Mouse (Mus musculus) midbrain, embryonic 14.5 days (tissue): ENCODE measurements around the gene Plppr2. TPM values are rescaled to one million over a fixed set of nuclear protein-coding genes. Genes with fewer than 3 reads are reported as not detected.

Source experiments
- ATAC-seq: fragments of 200-750 bp; cut with Nextera tagmentation; 2 replicates; pipeline ENCODE4 v1.8.0; 2017; ENCODE audit warnings: moderate number of reproducible peaks, moderate library complexity; ENCODE audit not compliant: low FRiP score, low TSS enrichment
- DNase-seq: peaks from one replicate; pipeline ENCODE4 v3.0.0-alpha.2; 2015
- H3K27ac ChIP-seq: fragments of 300-500 bp; sonication (generic); replicated peaks from 2 replicates; pipeline ENCODE4 v1.5.1; 2014; ENCODE audit warnings: mild to moderate bottlenecking, low read depth, low read length, moderate library complexity
- H3K27me3 ChIP-seq: fragments of 300-500 bp; sonication (generic); 2 replicates; pipeline ENCODE4 v1.6.1; 2014; ENCODE audit warnings: low read length, control low read depth, mixed read lengths; ENCODE audit not compliant: control insufficient read depth, insufficient read depth
- H3K36me3 ChIP-seq: fragments of 300-500 bp; sonication (generic); 2 replicates; pipeline ENCODE4 v1.6.1; 2014; ENCODE audit warnings: low read length, control low read depth; ENCODE audit not compliant: control insufficient read depth, insufficient read depth
- H3K4me1 ChIP-seq: fragments of 300-500 bp; sonication (generic); 2 replicates; pipeline ENCODE4 v1.6.1; 2014; ENCODE audit warnings: mild to moderate bottlenecking, antibody characterized with exemption, low read length, control low read depth; ENCODE audit not compliant: control insufficient read depth, insufficient read depth
- H3K4me2 ChIP-seq: fragments of 300-500 bp; sonication (generic); 2 replicates; pipeline ENCODE4 v1.6.1; 2014; ENCODE audit warnings: mild to moderate bottlenecking, low read length, moderate library complexity
- H3K4me3 ChIP-seq: fragments of 300-500 bp; sonication (generic); replicated peaks from 2 replicates; pipeline ENCODE4 v1.5.1; 2014; ENCODE audit warnings: low read depth, low read length
- H3K9ac ChIP-seq: fragments of 300-500 bp; sonication (generic); replicated peaks from 2 replicates; pipeline ENCODE4 v1.6.1; 2014; ENCODE audit warnings: mild to moderate bottlenecking, low read length, moderate library complexity
- H3K9me3 ChIP-seq: fragments of 300-500 bp; sonication (generic); 2 replicates; pipeline ENCODE4 v1.6.1; 2016; ENCODE audit warnings: low read length, control low read depth, mixed read lengths; ENCODE audit not compliant: control insufficient read depth
- WGBS: fragments of 180-500 bp; shearing (Covaris S2); extraction: QIAGEN DNeasy Blood & Tissue Kit; methylation state at CpG from one replicate; pipeline ENCODE4 v1.1.7; 2014; 5-methylcytosine and 5-hydroxymethylcytosine counted together
- polyA plus RNA-seq: library from polyadenylated mRNA; unstranded; fragments of >200 nt; fragmentation: Nextera tagmentation; extraction: Ambion mirVana; gene quantifications from 2 replicates; pipeline ENCODE4 v1.2.1, GENCODE M21; 2014

Plppr2 gene
- polyA plus RNA-seq, 1 experiment from 2014 or later: 91.3 TPM

- ATAC-seq (no peak), DNase-seq (no peak)
- H3K27ac ChIP-seq: no peak overlapping the region
- no peak overlapping the region for H3K9ac ChIP-seq
- no peaks in the 10 kb centered on the region for H3K9me3 ChIP-seq
- no peak overlapping the region for H3K4me3 ChIP-seq
- peaks cover 17% of the 10 kb centered on the region; the same call in 1 of the 2 replicates for H3K4me1 ChIP-seq
- WGBS: 77% methylated on average over 3 of the region's 3 CpGs
- no peaks in the 10 kb centered on the region for H3K27me3 ChIP-seq
- peaks cover 10% of the 10 kb centered on the region; the same call in 1 of the 2 replicates for H3K36me3 ChIP-seq
- no peak overlapping the region for H3K4me2 ChIP-seq
These were observed 15.1 kb downstream of the Plppr2 start for GRCm38 (mm10) chr9:21951977-21952376.

GRCm38 (mm10) chr9:21953600-21953999 is 16.8 kb downstream of the Plppr2 start:
- no peaks in the 10 kb centered on the region for H3K27me3 ChIP-seq
- H3K4me2 ChIP-seq: peak overlapping the region; percentile 10; the same call in 1 of the 2 replicates
- WGBS: 1% methylated on average over 3 of the region's 3 CpGs
- no peaks in the 10 kb centered on the region for H3K36me3 ChIP-seq
- H3K9me3 ChIP-seq: no peaks in the 10 kb centered on the region
- peak overlapping the region; percentile 75 for H3K27ac ChIP-seq
- no peak overlapping the region for H3K4me3 ChIP-seq
- H3K9ac ChIP-seq: no peak overlapping the region
- H3K4me1 ChIP-seq: peaks cover 17% of the 10 kb centered on the region; the same call in 1 of the 2 replicates
- ATAC-seq (no peak), DNase-seq (peak; percentile 87)

- DNase-seq: no peak
- no peak overlapping the region for H3K9ac ChIP-seq
- ATAC-seq: no peak
- 76% methylated on average over 3 of the region's 3 CpGs for WGBS
- peak overlapping the region; percentile 68; the same call in 1 of the 2 replicates for H3K4me2 ChIP-seq
- peaks cover 4% of the 10 kb centered on the region for H3K27me3 ChIP-seq
- H3K4me1 ChIP-seq: peaks cover 17% of the 10 kb centered on the region; the same call in 1 of the 2 replicates
- peak overlapping the region; percentile 64; the same call in 1 of the 2 replicates for H3K4me3 ChIP-seq
- H3K9me3 ChIP-seq: no peaks in the 10 kb centered on the region
- H3K27ac ChIP-seq: no peak overlapping the region
- no peaks in the 10 kb centered on the region for H3K36me3 ChIP-seq
These were observed 17.8 kb downstream of the Plppr2 start for GRCm38 (mm10) chr9:21954635-21955034.

GRCm38 (mm10) chr9:21955225-21955569 is 18.4 kb downstream of the Plppr2 start:
- H3K36me3 ChIP-seq: no peaks in the 10 kb centered on the region
- 3% methylated on average over 18 of the region's 18 CpGs for WGBS
- H3K9me3 ChIP-seq: no peaks in the 10 kb centered on the region
- ATAC-seq (peak; percentile 52), DNase-seq (no peak)
- H3K9ac ChIP-seq: peak overlapping the region; percentile 37; the same call in 1 of the 2 replicates
- peak overlapping the region; percentile 68 for H3K4me2 ChIP-seq
- H3K4me1 ChIP-seq: peaks cover 17% of the 10 kb centered on the region; the same call in 1 of the 2 replicates
- H3K27ac ChIP-seq: peak overlapping the region; percentile 94
- peaks cover 10% of the 10 kb centered on the region for H3K27me3 ChIP-seq
- peak overlapping the region; percentile 64 for H3K4me3 ChIP-seq

- DNase-seq: peak; percentile 98
- Histone ChIP-seq H3K4me2 (peak within 1 kb of the TSS; percentile 68), H3K9ac (peak within 1 kb of the TSS; percentile 68), H3K27me3 (peaks cover 15% of the 10 kb centered on the region), H3K4me1 (peaks cover 17% of the 10 kb centered on the region; the same call in 1 of the 2 replicates), H3K36me3 (no peaks in the 10 kb centered on the region), H3K4me3 (peak within 1 kb of the TSS; percentile 64), H3K27ac (peak within 1 kb of the TSS; percentile 94), H3K9me3 (no peaks in the 10 kb centered on the region)
- ATAC-seq: peak; percentile 97
- WGBS: under 1% methylated on average over 54 of the region's 54 CpGs
These were observed 18.9 kb downstream of the Plppr2 start, which contains the start of gene Swsap1 for GRCm38 (mm10) chr9:21955570-21956281. Gene Swsap1, plus strand, starts transcription at chr9:21955755.

- Histone ChIP-seq H3K36me3 (no peaks in the 10 kb centered on the region), H3K4me3 (no peak overlapping the region), H3K27ac (no peak overlapping the region), H3K27me3 (peaks cover 41% of the 10 kb centered on the region), H3K9ac (no peak overlapping the region), H3K4me1 (peaks cover 32% of the 10 kb centered on the region), H3K4me2 (no peak overlapping the region), H3K9me3 (no peaks in the 10 kb centered on the region)
- no peak for ATAC-seq
- 88% methylated on average over 5 of the region's 5 CpGs for WGBS
- DNase-seq: no peak
These were observed 21.5 kb downstream of the Plppr2 start for GRCm38 (mm10) chr9:21958372-21958771.

GRCm38 (mm10) chr9:21959244-21959643 is 22.4 kb downstream of the Plppr2 start:
- H3K9ac ChIP-seq: no peak overlapping the region
- H3K36me3 ChIP-seq: no peaks in the 10 kb centered on the region
- 90% methylated on average over 7 of the region's 7 CpGs for WGBS
- H3K27me3 ChIP-seq: peaks cover 43% of the 10 kb centered on the region
- H3K27ac ChIP-seq: no peak overlapping the region
- H3K4me2 ChIP-seq: no peak overlapping the region
- ATAC-seq (no peak), DNase-seq (no peak)
- peaks cover 25% of the 10 kb centered on the region for H3K4me1 ChIP-seq
- no peak overlapping the region for H3K4me3 ChIP-seq
- no peaks in the 10 kb centered on the region for H3K9me3 ChIP-seq

GRCm38 (mm10) chr9:21960135-21960534 is 23.3 kb downstream of the Plppr2 start:
- H3K27me3 ChIP-seq: peaks cover 43% of the 10 kb centered on the region
- H3K36me3 ChIP-seq: no peaks in the 10 kb centered on the region
- no peak overlapping the region for H3K27ac ChIP-seq
- no peak overlapping the region for H3K4me3 ChIP-seq
- 61% methylated on average over 9 of the region's 9 CpGs for WGBS
- DNase-seq: no peak
- ATAC-seq: no peak
- H3K9me3 ChIP-seq: no peaks in the 10 kb centered on the region
- no peak overlapping the region for H3K9ac ChIP-seq
- peaks cover 20% of the 10 kb centered on the region for H3K4me1 ChIP-seq
- H3K4me2 ChIP-seq: no peak overlapping the region
